ENCODE assay signal across 19 mouse cellular contexts in genomic region chr9:22053657-22054056, GRCm38 (mm10). TPM values are rescaled to one million over a fixed set of nuclear protein-coding genes. Genes with fewer than 3 reads are reported as not detected.
DNase-seq lines count a peak whose midpoint lies in the region; ATAC-seq and TF ChIP-seq lines count a peak whose summit lies in the region.
"Had no signal": no experiment of that assay in that cellular context is flagged by ENCODE, and none has a peak within 500 bp of the region (broad histone marks: within the 10 kb centered on the region; RNA-seq: fewer than 3 reads in every experiment).

No protein-coding gene starts in this region.

- no peak overlapping the region for H3ac ChIP-seq in myocyte (ENCODE audit: control insufficient read depth, insufficient read length)

- no peaks in the 10 kb centered on the region for H3K9me3 ChIP-seq in lung, postnatal 0 days (ENCODE audit: low read length)
- H3K9me3 ChIP-seq: heart, embryonic 15.5 days; hindbrain, embryonic 12.5 days; limb, embryonic 15.5 days; midbrain, embryonic 10.5 days had no signal

- no peak overlapping the region for H3K4me3 ChIP-seq in lung, postnatal 0 days (ENCODE audit: low read depth, low read length)
- no peak overlapping the region for H3K4me3 ChIP-seq in myocyte
- H3K4me3 ChIP-seq in heart, adult 2 months: no peak overlapping the region
- H3K4me3 ChIP-seq: erythroblast, embryonic 14.5 days; limb, embryonic 15.5 days had no signal

- no peak for TF ChIP-seq CTCF in lung, postnatal 0 days (IDR thresholded peaks at IDR 0.05)
- TF ChIP-seq CTCF in heart, adult 2 months (IDR thresholded peaks at IDR 0.05): no peak

- no peak for ATAC-seq in lung, postnatal 0 days

- no peak overlapping the region for H3K27ac ChIP-seq in lung, postnatal 0 days (ENCODE audit: low read length)
- no peak overlapping the region for H3K27ac ChIP-seq in heart, adult 2 months
- H3K27ac ChIP-seq: heart, embryonic 15.5 days; hindbrain, embryonic 12.5 days; limb, embryonic 15.5 days had no signal

- H3K79me2 ChIP-seq in myocyte (ENCODE audit: control insufficient read depth, insufficient read depth): no peaks in the 10 kb centered on the region
- no peaks in the 10 kb centered on the region for H3K79me2 ChIP-seq in heart, adult 2 months (replicated peaks; ENCODE audit: control insufficient read depth, insufficient read depth, low read length)

- peak; percentile 31 for DNase-seq in heart, postnatal 4 days
- DNase-seq in heart, adult 11 months: no peak
- peak; percentile 21 for DNase-seq in lung, postnatal 0 days (ENCODE audit: low spot score)
- no peak for DNase-seq in lung, adult 18-20 months
- peak; percentile 59 for DNase-seq in embryo, embryonic 10.5 days (ENCODE audit: low spot score)
- DNase-seq in gastrocnemius, postnatal 14 days: no peak
- no peak for DNase-seq in heart, adult 2 months

- H3K9ac ChIP-seq in lung, postnatal 0 days (replicated peaks; ENCODE audit: low read depth): no peak overlapping the region
- H3K9ac ChIP-seq in heart, adult 2 months (ENCODE audit: low read depth, low read length): no peak overlapping the region
- H3K9ac ChIP-seq: heart, embryonic 15.5 days; hindbrain, embryonic 12.5 days; limb, embryonic 15.5 days had no signal

- H3K4me2 ChIP-seq in lung, postnatal 0 days (replicated peaks; ENCODE audit: low read depth, low read length): no peak overlapping the region
- H3K4me2 ChIP-seq in myocyte (ENCODE audit: low read depth): no peak overlapping the region
- H3K4me2 ChIP-seq: limb, embryonic 15.5 days had no signal

- H3K36me3 ChIP-seq in lung, postnatal 0 days (ENCODE audit: insufficient read depth, low read length): 0 out of 2 replicates have a peak, but pooled peaks cover 4% of the 10 kb centered on the region
- no peaks in the 10 kb centered on the region for H3K36me3 ChIP-seq in myocyte (ENCODE audit: control insufficient read depth, insufficient read depth)
- H3K36me3 ChIP-seq in heart, adult 2 months (ENCODE audit: control insufficient read depth, insufficient read depth, low read length): no peaks in the 10 kb centered on the region

- peaks cover 3% of the 10 kb centered on the region; the same call in 1 of the 2 replicates for H3K4me1 ChIP-seq in lung, postnatal 0 days (ENCODE audit: insufficient read depth, low read depth, low read length)
- no peaks in the 10 kb centered on the region for H3K4me1 ChIP-seq in heart, adult 2 months (ENCODE audit: control insufficient read depth, insufficient read depth, low read length)

- intact Hi-C loops in gastrocnemius, postnatal 14 days (cut with DNase I; ENCODE audit: low total_unique reads): loop anchor here (5.0 kb wide), 1 partner anchor 36 kb away; no protein-coding TSS in a partner anchor
- intact Hi-C loops in heart, adult 2 months (cut with DNase I): no loop called here

- TF ChIP-seq POLR2A in myocyte (IDR thresholded peaks at IDR 0.05; ENCODE audit: insufficient read length, low read depth): no peak
- TF ChIP-seq POLR2A in heart, adult 2 months (IDR thresholded peaks at IDR 0.05; ENCODE audit: insufficient read depth, low read depth, low read length): no peak

- no peak for TF ChIP-seq EP300 in lung, postnatal 0 days (IDR thresholded peaks at IDR 0.05)
- no peak for TF ChIP-seq EP300 in heart, adult 2 months (IDR thresholded peaks at IDR 0.05; ENCODE audit: insufficient read depth, low read depth, low read length)

- 23% methylated on average over 7 of the region's 7 CpGs for WGBS in lung, postnatal 0 days
- WGBS in heart, adult 2 months: 25% methylated on average over 7 of the region's 7 CpGs

- H3K27me3 ChIP-seq in lung, postnatal 0 days (replicated peaks; ENCODE audit: insufficient read depth, low read length): peaks cover 44% of the 10 kb centered on the region
- H3K27me3 ChIP-seq in myocyte (ENCODE audit: control insufficient read depth, insufficient read depth, insufficient read length): peaks cover 37% of the 10 kb centered on the region
- peaks cover 14% of the 10 kb centered on the region for H3K27me3 ChIP-seq in heart, adult 2 months (ENCODE audit: control insufficient read depth, insufficient read depth, low read length)

TF ChIP-seq in myocyte, 11 proteins besides CTCF, POLR2A, EP300 and RAD21:
- TF ChIP-seq POLR2AphosphoS2 (IDR thresholded peaks at IDR 0.05; ENCODE audit: insufficient read length, low read depth): no peak
- no peak for TF ChIP-seq E2F4 (IDR thresholded peaks at IDR 0.05; ENCODE audit: insufficient read depth)
- peak; percentile 81 for TF ChIP-seq REST (IDR thresholded peaks at IDR 0.05; ENCODE audit: insufficient read depth, insufficient read length)
- TF ChIP-seq TCF12 (IDR thresholded peaks at IDR 0.05; ENCODE audit: insufficient read depth, poor library complexity, severe bottlenecking): no peak
- no peak for TF ChIP-seq CEBPB (IDR thresholded peaks at IDR 0.05; ENCODE audit: insufficient read depth, poor library complexity, severe bottlenecking)
- no peak for TF ChIP-seq USF1 (IDR thresholded peaks at IDR 0.05; ENCODE audit: low read depth)
- TF ChIP-seq SRF (IDR thresholded peaks at IDR 0.05; ENCODE audit: control insufficient read depth, insufficient read length, low read depth): no peak

RNA-seq across cellular contexts. Expression of gene Elavl3, which starts 1.8 kb away (rescaled TPM):
- total RNA-seq in heart, postnatal 4 days (2021): under 1 TPM; 0.47 to 0.52 TPM
- polyA plus RNA-seq in lung, postnatal 0 days (2015; fragmentation: Nextera tagmentation; extraction: Ambion mirVana): 0.04 TPM in 1 of 2 replicates, not detected in the other
- polyA plus RNA-seq in myocyte (2012; fragmentation: generic; extraction: Trizol): 0.06 TPM
- under 1 TPM; 0.14 to 0.73 TPM for total RNA-seq in gastrocnemius, postnatal 14 days (2021)
- under 1 TPM; 0.08 to 0.09 TPM for total RNA-seq in heart, adult 2 months (2021)
- polyA plus RNA-seq in heart, adult 2 months (2012; rRNA removed): 0.09 and 0.10 TPM in 2 replicates

RNA-seq across cellular contexts. Expression of gene Gm49318, which starts 17.4 kb away (rescaled TPM):
- under 1 TPM in 1 of 2 experiments, not detected in 1; 0.92 TPM for total RNA-seq in heart, postnatal 4 days (2021)
- not detected in 2 replicates for polyA plus RNA-seq in lung, postnatal 0 days (2015; fragmentation: Nextera tagmentation; extraction: Ambion mirVana)
- polyA plus RNA-seq in myocyte (2012; fragmentation: generic; extraction: Trizol): not detected
- total RNA-seq in gastrocnemius, postnatal 14 days (2021): not detected
- under 1 TPM in 1 of 2 experiments, not detected in 1; 0.52 TPM for total RNA-seq in heart, adult 2 months (2021)
- polyA plus RNA-seq in heart, adult 2 months (2012; rRNA removed): not detected in 2 replicates
- total RNA-seq: adrenal gland, adult 2 months; granulocyte monocyte progenitor cell, adult 5-6 weeks had no signal
- polyA plus RNA-seq: adrenal gland, adult 2 months; cerebellum, adult 2 months; erythroblast, embryonic 14.5 days; forebrain, embryonic 14.5 days; heart, embryonic 15.5 days; hindbrain, embryonic 12.5 days; intestine, postnatal 0 days; limb, embryonic 15.5 days; liver, embryonic 16.5 days; midbrain, embryonic 10.5 days had no signal

RNA-seq across cellular contexts. Expression of gene Zfp653, which starts 17.5 kb away (rescaled TPM):
- total RNA-seq in heart, postnatal 4 days (2021): 1 to 10 TPM; 8.4 to 9.0 TPM
- polyA plus RNA-seq in lung, postnatal 0 days (2015; fragmentation: Nextera tagmentation; extraction: Ambion mirVana): 8.8 and 8.9 TPM in 2 replicates
- polyA plus RNA-seq in myocyte (2012; fragmentation: generic; extraction: Trizol): 8.3 TPM
- total RNA-seq in gastrocnemius, postnatal 14 days (2021): 1 to 10 TPM; 2.6 to 3.2 TPM
- 1 to 10 TPM; 3.8 to 4.7 TPM for total RNA-seq in heart, adult 2 months (2021)
- 8.7 and 9.5 TPM in 2 replicates for polyA plus RNA-seq in heart, adult 2 months (2012; rRNA removed)

RNA-seq across cellular contexts. Expression of gene Ecsit, which starts 31.6 kb away (rescaled TPM):
- 10 to 100 TPM; 69.4 to 69.6 TPM for total RNA-seq in heart, postnatal 4 days (2021)
- 21.3 and 21.9 TPM in 2 replicates for polyA plus RNA-seq in lung, postnatal 0 days (2015; fragmentation: Nextera tagmentation; extraction: Ambion mirVana)
- polyA plus RNA-seq in myocyte (2012; fragmentation: generic; extraction: Trizol): 37.0 TPM
- total RNA-seq in gastrocnemius, postnatal 14 days (2021): 10 to 100 TPM; 68.5 to 72.2 TPM
- 100 to 1,000 TPM in 1 of 2 experiments, 10 to 100 TPM in 1; 92.5 to 106 TPM for total RNA-seq in heart, adult 2 months (2021)
- polyA plus RNA-seq in heart, adult 2 months (2012; rRNA removed): 166 and 169 TPM in 2 replicates

RNA-seq across cellular contexts. Expression of gene Cnn1, which starts 45.4 kb away (rescaled TPM):
- 10 to 100 TPM; 38.1 to 39.3 TPM for total RNA-seq in heart, postnatal 4 days (2021)
- 43.7 and 64.8 TPM in 2 replicates for polyA plus RNA-seq in lung, postnatal 0 days (2015; fragmentation: Nextera tagmentation; extraction: Ambion mirVana)
- polyA plus RNA-seq in myocyte (2012; fragmentation: generic; extraction: Trizol): 7.1 TPM
- total RNA-seq in gastrocnemius, postnatal 14 days (2021): 1 to 10 TPM; 1.7 to 7.9 TPM
- 1 to 10 TPM; 8.4 to 8.6 TPM for total RNA-seq in heart, adult 2 months (2021)
- polyA plus RNA-seq in heart, adult 2 months (2012; rRNA removed): 15.4 and 26.5 TPM in 2 replicates
- total RNA-seq: granulocyte monocyte progenitor cell, adult 5-6 weeks had no signal
- polyA plus RNA-seq: erythroblast, embryonic 14.5 days had no signal

Comparison
In these comparisons a context has a peak if more than half of its experiments do, and no peak if none do; other contexts are left out.
1. DNase-seq: peak in heart, postnatal 4 days (single experiment), lung, postnatal 0 days (single experiment) and embryo, embryonic 10.5 days (single experiment); none in heart, adult 11 months (single experiment), lung, adult 18-20 months (0 of 2), gastrocnemius, postnatal 14 days (single experiment) and heart, adult 2 months (0 of 2).